Mouse (Mus musculus) heart, embryonic 12.5 days (tissue): ENCODE measurements at regions not wholly inside any gene's neighbourhood (a gene's known extent, or its start where the extent isn't known, plus 50 kb on each side); places are given as distances from the start of the nearest gene placed in this dataset.
"Not testable (repeated sequence)": the region's sequence is repeated elsewhere in the genome, so short reads cannot be mapped to it uniquely, and the experiment has no call there.

ENCODE experiments used
- ATAC-seq: fragments of 200-750 bp; cut with Nextera tagmentation; 2 replicates; pipeline ENCODE4 v1.8.0; 2017; ENCODE audit warnings: moderate TSS enrichment, moderate library complexity; ENCODE audit not compliant: insufficient number of reproducible peaks, low FRiP score
- H3K27ac ChIP-seq: fragments of 300-500 bp; sonication (generic); 2 replicates; pipeline ENCODE4 v1.5.1; 2016; ENCODE audit warnings: mild to moderate bottlenecking, moderate library complexity; ENCODE audit not compliant: poor library complexity, severe bottlenecking
- H3K27me3 ChIP-seq: fragments of 300-500 bp; sonication (generic); replicated peaks from 2 replicates; pipeline ENCODE4 v1.6.1; 2016; ENCODE audit warnings: mild to moderate bottlenecking, moderate library complexity
- H3K36me3 ChIP-seq: fragments of 300-500 bp; sonication (generic); 2 replicates; pipeline ENCODE4 v1.6.1; 2016; ENCODE audit warnings: mild to moderate bottlenecking, moderate library complexity
- H3K4me1 ChIP-seq: fragments of 300-500 bp; sonication (generic); replicated peaks from 2 replicates; pipeline ENCODE4 v1.6.1; 2016; ENCODE audit warnings: mild to moderate bottlenecking
- H3K4me2 ChIP-seq: fragments of 300-500 bp; sonication (generic); 2 replicates; pipeline ENCODE4 v1.6.1; 2016; ENCODE audit warnings: mild to moderate bottlenecking, moderate library complexity
- H3K4me3 ChIP-seq: fragments of 300-500 bp; sonication (generic); 2 replicates; pipeline ENCODE4 v1.5.1; 2016; ENCODE audit warnings: mild to moderate bottlenecking
- H3K9ac ChIP-seq: fragments of 300-500 bp; sonication (generic); 2 replicates; pipeline ENCODE4 v1.6.1; 2016; ENCODE audit warnings: mild to moderate bottlenecking, moderate library complexity
- H3K9me3 ChIP-seq: fragments of 300-500 bp; sonication (generic); replicated peaks from 2 replicates; pipeline ENCODE4 v1.6.1; 2016; ENCODE audit warnings: mild to moderate bottlenecking, moderate library complexity
- WGBS: fragments of 180-500 bp; shearing (Covaris S2); methylation state at CpG from one replicate; pipeline ENCODE4 v1.1.7; 2016; 5-methylcytosine and 5-hydroxymethylcytosine counted together

DNA sequence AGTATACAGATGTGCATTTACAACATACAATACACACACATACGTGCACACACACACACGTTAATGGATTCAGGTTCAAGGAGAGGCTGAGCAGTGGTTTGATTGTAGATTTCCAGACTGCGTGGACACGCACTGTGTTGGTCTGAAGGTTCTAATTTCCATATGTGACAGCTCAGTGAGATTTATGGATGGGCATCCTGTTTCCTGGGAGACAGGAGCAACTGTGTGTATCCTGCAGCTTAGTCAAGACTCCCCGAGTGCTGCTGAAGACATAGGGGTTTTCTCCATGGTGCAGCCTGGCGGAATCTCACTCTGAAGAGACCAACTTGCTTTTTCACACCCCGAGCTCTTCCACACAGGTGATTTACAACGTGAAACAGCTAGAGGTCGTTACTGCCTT lies 119.3 kb upstream of the Foxk1 start:
- ATAC-seq = no peak
- no peak overlapping the region for H3K4me3 ChIP-seq
- 73% methylated on average over 9 of the region's 9 CpGs for WGBS
- peaks cover 13% of the 10 kb centered on the region for H3K9me3 ChIP-seq
- no peak overlapping the region for H3K27ac ChIP-seq
- no peak overlapping the region for H3K4me2 ChIP-seq
- no peaks in the 10 kb centered on the region for H3K4me1 ChIP-seq
- no peak overlapping the region for H3K9ac ChIP-seq
- no peaks in the 10 kb centered on the region for H3K27me3 ChIP-seq
- H3K36me3 ChIP-seq = no peaks in the 10 kb centered on the region

GRCm38 (mm10) chr5:142287981-142288380 lies 113.3 kb upstream of the Foxk1 start:
- 76% methylated on average over 2 of the region's 2 CpGs for WGBS

GRCm38 (mm10) chr5:142291451-142291850 lies 109.8 kb upstream of the Foxk1 start:
- no peak for ATAC-seq
- Histone ChIP-seq H3K4me3 (no peak overlapping the region), H3K27me3 (no peaks in the 10 kb centered on the region), H3K36me3 (no peaks in the 10 kb centered on the region), H3K4me1 (no peaks in the 10 kb centered on the region), H3K9ac (no peak overlapping the region), H3K9me3 (peaks cover 27% of the 10 kb centered on the region), H3K4me2 (no peak overlapping the region), H3K27ac (no peak overlapping the region)
- WGBS = 85% methylated on average over 10 of the region's 10 CpGs

More at GRCm38 (mm10) chr5:142287981-142288380, 113.3 kb upstream of the Foxk1 start:
- Histone ChIP-seq H3K9ac (no peak overlapping the region), H3K4me2 (no peak overlapping the region), H3K9me3 (peaks cover 37% of the 10 kb centered on the region), H3K36me3 (no peaks in the 10 kb centered on the region), H3K4me1 (no peaks in the 10 kb centered on the region), H3K4me3 (no peak overlapping the region), H3K27ac (no peak overlapping the region), H3K27me3 (no peaks in the 10 kb centered on the region)
- no peak for ATAC-seq

DNA sequence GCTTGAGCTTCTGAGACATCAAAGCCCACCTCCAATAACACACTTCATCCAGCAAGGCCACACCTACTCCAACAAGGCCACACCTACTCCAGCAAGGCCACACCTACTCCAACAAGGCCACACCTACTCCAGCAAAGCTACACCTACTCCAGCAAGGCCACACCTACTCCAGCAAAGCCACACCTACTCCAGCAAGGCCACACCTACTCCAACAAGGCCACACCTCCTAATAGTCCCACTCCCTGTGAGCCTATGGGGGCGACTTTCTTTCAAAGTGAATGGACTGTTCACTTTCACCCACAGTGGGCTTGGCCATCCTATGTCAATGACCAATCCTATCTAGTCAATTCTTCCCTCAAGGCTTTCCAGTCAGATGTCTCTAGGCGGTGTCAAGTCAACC lies 104.9 kb upstream of the Foxk1 start:
- ATAC-seq, H3K36me3 ChIP-seq, H3K27me3 ChIP-seq, H3K27ac ChIP-seq, H3K9ac ChIP-seq, H3K4me1 ChIP-seq, H3K4me2 ChIP-seq, H3K9me3 ChIP-seq, H3K4me3 ChIP-seq: not testable (repeated sequence)
- 88% methylated on average over 2 of the region's 2 CpGs for WGBS

DNA sequence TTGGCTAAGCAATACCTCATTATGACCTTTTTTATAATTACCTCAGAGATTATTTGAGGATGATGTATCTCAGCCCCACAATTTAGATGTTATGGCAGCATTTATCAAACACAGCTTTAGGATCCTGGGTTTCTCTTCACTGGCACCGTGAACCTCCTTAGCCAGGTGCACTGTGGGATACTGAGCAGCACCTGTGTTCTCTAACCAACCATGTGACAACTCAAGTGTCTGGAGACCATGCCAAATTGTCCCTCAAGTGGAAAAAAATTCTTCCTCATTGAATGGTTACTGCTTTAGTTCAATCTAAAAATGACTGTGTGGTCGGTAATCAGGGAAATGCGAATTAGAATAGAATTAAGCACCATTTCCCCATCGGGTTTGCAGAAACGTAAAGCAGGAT lies 101.7 kb upstream of the Foxk1 start:
- Histone ChIP-seq H3K36me3 (no peaks in the 10 kb centered on the region), H3K9ac (no peak overlapping the region), H3K4me2 (no peak overlapping the region), H3K27me3 (no peaks in the 10 kb centered on the region), H3K9me3 (no peaks in the 10 kb centered on the region), H3K4me1 (no peaks in the 10 kb centered on the region), H3K27ac (no peak overlapping the region), H3K4me3 (no peak overlapping the region)
- WGBS = 87% methylated on average over 5 of the region's 5 CpGs
- ATAC-seq = no peak

GRCm38 (mm10) chr5:142308511-142308910 lies 92.8 kb upstream of the Foxk1 start:
- ATAC-seq = no peak
- 87% methylated on average over 3 of the region's 3 CpGs for WGBS
- no peak overlapping the region for H3K27ac ChIP-seq
- no peak overlapping the region for H3K4me3 ChIP-seq
- H3K27me3 ChIP-seq = no peaks in the 10 kb centered on the region
- peaks cover 7% of the 10 kb centered on the region for H3K9me3 ChIP-seq
- no peaks in the 10 kb centered on the region for H3K4me1 ChIP-seq
- H3K36me3 ChIP-seq = no peaks in the 10 kb centered on the region
- H3K4me2 ChIP-seq = no peak overlapping the region
- H3K9ac ChIP-seq = no peak overlapping the region

DNA sequence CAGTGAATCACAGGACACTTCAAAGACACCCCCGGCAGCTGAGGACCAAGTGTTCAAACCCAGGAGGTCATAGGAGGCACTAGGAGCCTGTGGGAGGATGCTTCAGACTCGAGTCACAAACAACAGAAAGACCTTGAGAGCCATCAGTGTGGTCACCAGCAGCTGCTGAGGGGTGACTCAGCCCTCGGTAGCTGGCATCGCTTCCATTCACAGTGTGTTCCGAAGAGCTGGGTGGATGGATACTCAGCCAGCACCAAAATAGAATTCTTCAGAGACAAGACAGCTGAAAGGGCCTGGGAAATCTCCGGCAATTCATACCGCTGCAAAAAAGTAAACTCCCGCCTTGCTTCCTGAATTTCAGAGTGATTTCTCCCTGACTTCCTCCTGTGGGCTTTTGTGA lies 87.4 kb upstream of the Foxk1 start:
- Histone ChIP-seq H3K36me3 (no peaks in the 10 kb centered on the region), H3K9me3 (peaks cover 3% of the 10 kb centered on the region; the same call in 1 of the 2 replicates), H3K27me3 (no peaks in the 10 kb centered on the region), H3K27ac (no peak overlapping the region), H3K4me2 (no peak overlapping the region), H3K4me1 (no peaks in the 10 kb centered on the region), H3K4me3 (no peak overlapping the region), H3K9ac (no peak overlapping the region)
- no peak for ATAC-seq
- 42% methylated on average over 8 of the region's 8 CpGs for WGBS

- Histone ChIP-seq H3K9ac (no peak overlapping the region), H3K4me1 (no peaks in the 10 kb centered on the region), H3K9me3 (peaks cover 3% of the 10 kb centered on the region; the same call in 1 of the 2 replicates), H3K4me3 (no peak overlapping the region), H3K27me3 (no peaks in the 10 kb centered on the region), H3K27ac (no peak overlapping the region), H3K36me3 (no peaks in the 10 kb centered on the region), H3K4me2 (no peak overlapping the region)
- WGBS = 68% methylated on average over 5 of the region's 5 CpGs
- no peak for ATAC-seq
Observed at GRCm38 (mm10) chr5:142314466-142314865, 86.8 kb upstream of the Foxk1 start.

DNA sequence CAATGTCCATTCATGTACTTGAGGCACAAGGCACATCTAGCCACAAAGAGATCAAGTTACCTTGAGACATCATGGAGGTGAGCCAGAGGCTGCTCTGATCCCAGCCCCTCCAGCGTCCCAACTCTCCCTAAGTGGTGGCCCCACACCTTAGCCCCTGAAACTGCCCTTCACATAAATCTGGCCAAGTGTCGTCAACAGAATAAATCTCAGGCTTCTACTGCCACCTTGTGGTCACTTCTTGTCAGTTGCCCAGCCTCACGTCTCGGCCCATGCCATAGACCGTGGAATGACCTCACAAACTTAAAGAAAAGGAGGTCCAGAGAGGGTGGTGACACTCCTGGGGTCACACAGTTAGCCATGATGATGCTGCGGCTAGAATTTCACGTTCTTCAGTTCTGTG lies 82.0 kb upstream of the Foxk1 start:
- no peaks in the 10 kb centered on the region for H3K4me1 ChIP-seq
- H3K36me3 ChIP-seq = no peaks in the 10 kb centered on the region
- H3K9ac ChIP-seq = no peak overlapping the region
- no peak overlapping the region for H3K4me3 ChIP-seq
- no peak overlapping the region for H3K4me2 ChIP-seq
- H3K27ac ChIP-seq = no peak overlapping the region
- ATAC-seq = peak; percentile 33; the same call in 1 of the 2 replicates
- 0 out of 2 replicates have a peak, but pooled peaks cover 4% of the 10 kb centered on the region for H3K27me3 ChIP-seq
- WGBS = 7% methylated on average over 7 of the region's 7 CpGs
- no peaks in the 10 kb centered on the region for H3K9me3 ChIP-seq

DNA sequence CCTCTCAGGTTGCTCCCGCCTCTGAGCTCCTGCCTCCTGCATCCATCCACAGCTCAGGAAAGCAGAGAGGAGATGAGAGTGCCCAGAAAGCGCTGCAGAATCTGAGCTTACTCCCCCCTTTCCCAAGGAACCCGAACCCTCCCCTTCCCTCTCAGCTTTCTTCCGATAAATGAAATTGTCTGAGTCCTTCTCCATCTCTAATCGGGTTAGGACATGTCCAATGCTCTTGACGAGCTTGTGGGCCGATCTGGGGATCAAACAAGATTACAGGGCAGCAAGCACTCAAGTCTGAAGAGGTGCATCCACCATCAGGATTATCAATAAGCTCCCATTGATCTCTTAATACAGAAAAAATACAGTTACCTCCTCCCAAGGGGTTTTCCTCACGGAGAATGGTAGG lies 80.0 kb upstream of the Foxk1 start:
- no peak for ATAC-seq
- H3K9ac ChIP-seq = no peak overlapping the region
- no peaks in the 10 kb centered on the region for H3K4me1 ChIP-seq
- H3K9me3 ChIP-seq = no peaks in the 10 kb centered on the region
- H3K36me3 ChIP-seq = no peaks in the 10 kb centered on the region
- H3K27me3 ChIP-seq = 0 out of 2 replicates have a peak, but pooled peaks cover 4% of the 10 kb centered on the region
- H3K4me3 ChIP-seq = no peak overlapping the region
- 61% methylated on average over 8 of the region's 8 CpGs for WGBS
- no peak overlapping the region for H3K27ac ChIP-seq
- no peak overlapping the region for H3K4me2 ChIP-seq

DNA sequence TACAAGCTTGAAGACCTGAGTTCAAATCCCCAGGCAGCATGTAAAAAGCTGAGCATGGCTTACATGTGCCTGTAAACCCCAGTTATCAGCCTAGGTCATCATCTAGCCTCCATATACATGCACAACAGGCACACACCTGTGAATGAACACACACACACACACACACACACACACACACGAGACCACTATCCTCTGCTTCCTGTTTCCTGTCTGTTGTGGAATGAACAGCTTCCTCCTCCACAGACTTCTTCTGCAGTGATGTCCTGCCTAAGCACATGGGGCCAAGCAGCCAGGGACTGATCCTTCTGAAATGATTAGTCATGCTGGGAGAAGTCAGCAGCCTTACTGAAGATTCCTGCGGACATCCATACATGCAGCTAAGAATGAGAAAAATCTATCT lies 76.4 kb upstream of the Foxk1 start:
- Histone ChIP-seq H3K36me3 (no peaks in the 10 kb centered on the region), H3K4me1 (no peaks in the 10 kb centered on the region), H3K27ac (no peak overlapping the region), H3K27me3 (0 out of 2 replicates have a peak, but pooled peaks cover 4% of the 10 kb centered on the region), H3K9ac (no peak overlapping the region), H3K4me2 (no peak overlapping the region), H3K4me3 (no peak overlapping the region), H3K9me3 (no peaks in the 10 kb centered on the region)
- ATAC-seq = no peak
- 68% methylated on average over 2 of the region's 2 CpGs for WGBS

GRCm38 (mm10) chr5:142325560-142325959 lies 75.7 kb upstream of the Foxk1 start:
- H3K4me2 ChIP-seq = no peak overlapping the region
- no peaks in the 10 kb centered on the region for H3K9me3 ChIP-seq
- 61% methylated on average over 4 of the region's 4 CpGs for WGBS
- H3K9ac ChIP-seq = no peak overlapping the region
- H3K36me3 ChIP-seq = no peaks in the 10 kb centered on the region
- no peaks in the 10 kb centered on the region for H3K4me1 ChIP-seq
- no peak overlapping the region for H3K4me3 ChIP-seq
- 0 out of 2 replicates have a peak, but pooled peaks cover 4% of the 10 kb centered on the region for H3K27me3 ChIP-seq
- no peak overlapping the region for H3K27ac ChIP-seq
- ATAC-seq = no peak
